Mouse (Mus musculus): ENCODE measurements around the gene Hnrnpdl.

DNA sequence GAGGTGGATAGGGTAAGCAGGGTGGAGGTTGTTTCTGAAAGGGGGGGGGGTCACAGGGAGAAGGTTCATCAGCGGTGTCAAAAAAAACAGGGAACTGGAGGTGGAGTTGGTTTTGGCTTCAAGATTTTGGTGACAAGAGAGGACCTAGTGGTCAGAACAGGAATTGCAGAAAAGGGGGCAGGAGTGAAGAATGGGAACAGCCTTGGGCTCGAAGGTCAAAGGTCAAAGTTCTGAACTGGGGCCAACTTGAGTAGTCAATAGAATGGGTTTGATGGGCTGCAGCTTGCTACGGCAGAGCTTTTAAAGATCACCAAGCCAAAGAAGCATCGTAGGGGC, 32.5 kb downstream of the Hnrnpdl start:
- TF ChIP-seq POLR2A (IDR thresholded peaks at IDR 0.05; ENCODE audit: borderline replicate concordance, low read depth, low read length), result no peak
- no peak for TF ChIP-seq CTCF (IDR thresholded peaks at IDR 0.05; ENCODE audit: low read depth, low read length)
